Mouse (Mus musculus) lung, postnatal 0 days (tissue): Measurements from ENCODE around the gene C2cd4b.

Source experiments
- CTCF ChIP-seq: IDR thresholded peaks from 2 replicates; pipeline ENCODE4 v1.5.1; 2016; ENCODE audit warnings: antibody characterized with exemption, mild to moderate bottlenecking
- EP300 ChIP-seq: IDR thresholded peaks from 2 replicates; pipeline ENCODE4 v1.6.1; 2016; ENCODE audit warnings: antibody characterized with exemption, mild to moderate bottlenecking, control low read depth

DNA sequence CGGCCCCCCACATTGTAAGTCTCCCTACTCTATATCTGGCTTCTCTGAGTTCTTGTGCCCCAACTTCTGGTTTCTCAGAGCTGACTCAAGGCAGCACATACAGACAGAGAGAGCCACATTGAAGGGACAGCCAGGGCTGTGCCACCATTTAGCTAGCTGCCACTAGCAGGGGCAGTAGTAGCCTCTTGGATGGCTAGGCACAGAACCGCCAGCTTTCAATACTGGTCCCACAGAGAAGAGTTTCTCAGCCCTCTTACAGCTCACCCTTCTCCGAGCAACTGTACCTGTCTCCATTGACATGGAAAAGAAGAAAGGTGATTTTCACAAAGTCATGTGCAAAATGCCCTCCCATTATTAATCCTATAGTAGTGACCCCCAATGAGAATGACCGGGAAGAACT lies 35.4 kb downstream of the C2cd4b start:
- TF ChIP-seq EP300 (no peak), CTCF (no peak)
